In genomic region chr8:119909944-119910546, GRCm38 (mm10) we compare ENCODE assay signal across 8 mouse cellular contexts. TPM values are rescaled to one million over a fixed set of nuclear protein-coding genes. Genes with fewer than 3 reads are reported as not detected.
DNase-seq lines count a peak whose midpoint lies in the region; ATAC-seq lines count a peak whose summit lies in the region.

TSS of gene Usp10 (plus strand) at chr8:119910360.

- H3K27me3 ChIP-seq in embryonic facial prominence, embryonic 12.5 days: no peaks in the 10 kb centered on the region
- no peaks in the 10 kb centered on the region; the same call in 1 of the 2 replicates for H3K27me3 ChIP-seq in heart, embryonic 15.5 days
- H3K27me3 ChIP-seq in neural tube, embryonic 12.5 days (replicated peaks): no peaks in the 10 kb centered on the region; the same call in 1 of the 2 replicates

- peak within 1 kb of the TSS; percentile 91 for H3K4me3 ChIP-seq in embryonic facial prominence, embryonic 12.5 days
- H3K4me3 ChIP-seq in heart, embryonic 15.5 days: peak within 1 kb of the TSS; percentile 86
- peak within 1 kb of the TSS; percentile 86 for H3K4me3 ChIP-seq in neural tube, embryonic 12.5 days

- no peaks in the 10 kb centered on the region for H3K9me3 ChIP-seq in embryonic facial prominence, embryonic 12.5 days
- H3K9me3 ChIP-seq in heart, embryonic 15.5 days (replicated peaks): no peaks in the 10 kb centered on the region
- no peaks in the 10 kb centered on the region for H3K9me3 ChIP-seq in neural tube, embryonic 12.5 days

- DNase-seq in frontal cortex, postnatal 25 days (ENCODE audit: low spot score in 2 of 2): no peak
- DNase-seq in left cerebral cortex, postnatal 36 days (ENCODE audit: low spot score in 2 of 2): no peak
- no peak for DNase-seq in spleen, postnatal 14 days (ENCODE audit: low spot score in 2 of 2)

- peak within 1 kb of the TSS; percentile 87 for H3K4me2 ChIP-seq in embryonic facial prominence, embryonic 12.5 days (replicated peaks)
- H3K4me2 ChIP-seq in heart, embryonic 15.5 days: peak within 1 kb of the TSS; percentile 98
- H3K4me2 ChIP-seq in neural tube, embryonic 12.5 days (replicated peaks): peak within 1 kb of the TSS; percentile 79

- peak within 1 kb of the TSS; percentile 93 for H3K27ac ChIP-seq in embryonic facial prominence, embryonic 12.5 days
- H3K27ac ChIP-seq in heart, embryonic 15.5 days: peak within 1 kb of the TSS; percentile 94
- H3K27ac ChIP-seq in neural tube, embryonic 12.5 days: peak within 1 kb of the TSS; percentile 87

- ATAC-seq in frontal cortex, adult (ENCODE audit: low TSS enrichment): peak; percentile 50
- peak; percentile 48 for ATAC-seq in CD4-positive, CD25-positive, alpha-beta regulatory T cell, adult 4 months
- no peak for ATAC-seq in embryonic facial prominence, embryonic 12.5 days (ENCODE audit: insufficient number of reproducible peaks, insufficient read depth, low FRiP score, low TSS enrichment)
- ATAC-seq in heart, embryonic 15.5 days (replicated peaks; ENCODE audit: insufficient number of reproducible peaks, insufficient read depth, low FRiP score, low read depth): no peak
- no peak for ATAC-seq in neural tube, embryonic 12.5 days (ENCODE audit: low FRiP score, low read depth)

- 26% methylated on average over 13 of the region's 13 CpGs for WGBS in embryonic facial prominence, embryonic 12.5 days
- WGBS in heart, embryonic 15.5 days: 28% methylated on average over 13 of the region's 13 CpGs
- WGBS in neural tube, embryonic 12.5 days: 28% methylated on average over 13 of the region's 13 CpGs

- peaks cover 32% of the 10 kb centered on the region for H3K4me1 ChIP-seq in embryonic facial prominence, embryonic 12.5 days
- H3K4me1 ChIP-seq in heart, embryonic 15.5 days (replicated peaks): peaks cover 44% of the 10 kb centered on the region
- peaks cover 33% of the 10 kb centered on the region for H3K4me1 ChIP-seq in neural tube, embryonic 12.5 days

- intact Hi-C loops in left cerebral cortex, postnatal 36 days (cut with DNase I): no loop called here

- H3K36me3 ChIP-seq in embryonic facial prominence, embryonic 12.5 days: no peaks in the 10 kb centered on the region
- no peaks in the 10 kb centered on the region for H3K36me3 ChIP-seq in heart, embryonic 15.5 days
- no peaks in the 10 kb centered on the region for H3K36me3 ChIP-seq in neural tube, embryonic 12.5 days

- peak within 1 kb of the TSS; percentile 95 for H3K9ac ChIP-seq in embryonic facial prominence, embryonic 12.5 days
- H3K9ac ChIP-seq in heart, embryonic 15.5 days: peak within 1 kb of the TSS; percentile 91
- peak within 1 kb of the TSS; percentile 90 for H3K9ac ChIP-seq in neural tube, embryonic 12.5 days

RNA-seq across cellular contexts. Expression of gene Usp10, which starts in this region (rescaled TPM):
- polyA plus RNA-seq in CD4-positive, CD25-positive, alpha-beta regulatory T cell, adult 4 months (2017; shearing (Covaris generic)): 10 to 100 TPM; 56.3 to 97.3 TPM
- polyA plus RNA-seq in embryonic facial prominence, embryonic 12.5 days (2016; fragmentation: Nextera tagmentation; extraction: Ambion mirVana): 154 TPM in 2 replicates
- 72.3 and 96.3 TPM in 2 replicates for polyA plus RNA-seq in heart, embryonic 15.5 days (2015; fragmentation: Nextera tagmentation; extraction: Ambion mirVana)
- total RNA-seq in left cerebral cortex, postnatal 36 days (2021): 10 to 100 TPM; 80.6 to 96.0 TPM
- 137 and 142 TPM in 2 replicates for polyA plus RNA-seq in neural tube, embryonic 12.5 days (2016; fragmentation: Nextera tagmentation; extraction: Ambion mirVana)

Comparison
In these comparisons a context has a peak if more than half of its experiments do, and no peak if none do; other contexts are left out.
1. ATAC-seq: peak in frontal cortex, adult (single experiment) and CD4-positive, CD25-positive, alpha-beta regulatory T cell, adult 4 months (single experiment); none in embryonic facial prominence, embryonic 12.5 days (single experiment), heart, embryonic 15.5 days (single experiment) and neural tube, embryonic 12.5 days (single experiment).
2. Peak in every context shown above with its lines, with median percentiles within 50 percentile points of each other: H3K27ac ChIP-seq, H3K4me2 ChIP-seq, H3K4me3 ChIP-seq and H3K9ac ChIP-seq.